Mouse (Mus musculus): ENCODE measurements around the gene 1810043G02Rik. TPM values are rescaled to one million over a fixed set of nuclear protein-coding genes. Genes with fewer than 3 reads are reported as not detected.

Gene 1810043G02Rik
- polyA plus RNA-seq, 1 experiment from 2014 or later = 48.3 TPM

GRCm38 (mm10) chr10:78028129-78028528, 49.8 kb downstream of the 1810043G02Rik start:
- Histone ChIP-seq H3K27ac (no peak overlapping the region), H3K4me1 (no peaks in the 10 kb centered on the region), H3K27me3 (replicated peaks) (no peaks in the 10 kb centered on the region), H3K4me3 (no peak overlapping the region), H3K36me3 (replicated peaks) (no peaks in the 10 kb centered on the region), H3K4me2 (no peak overlapping the region), H3K9me3 (no peaks in the 10 kb centered on the region), H3K9ac (no peak overlapping the region)
- peak; percentile 86 for ATAC-seq (replicated peaks)
- 3% methylated on average over 5 of the region's 5 CpGs for WGBS

- H3K27me3 ChIP-seq (replicated peaks) = no peaks in the 10 kb centered on the region
- H3K9ac ChIP-seq = no peak overlapping the region
- no peak overlapping the region for H3K4me3 ChIP-seq
- H3K27ac ChIP-seq = no peak overlapping the region
- H3K4me1 ChIP-seq = no peaks in the 10 kb centered on the region
- ATAC-seq (replicated peaks) = no peak
- 87% methylated on average over 1 of the region's 1 CpGs for WGBS
- no peaks in the 10 kb centered on the region for H3K36me3 ChIP-seq (replicated peaks)
- H3K9me3 ChIP-seq = no peaks in the 10 kb centered on the region
- H3K4me2 ChIP-seq = no peak overlapping the region
These were observed 50.8 kb downstream of the 1810043G02Rik start for GRCm38 (mm10) chr10:78029080-78029479.

GRCm38 (mm10) chr10:78031987-78032386, 53.7 kb downstream of the 1810043G02Rik start:
- H3K4me1 ChIP-seq = no peaks in the 10 kb centered on the region
- H3K4me2 ChIP-seq = no peak overlapping the region
- no peak overlapping the region for H3K9ac ChIP-seq
- H3K4me3 ChIP-seq = no peak overlapping the region
- no peaks in the 10 kb centered on the region for H3K36me3 ChIP-seq (replicated peaks)
- 74% methylated on average over 2 of the region's 2 CpGs for WGBS
- no peak for ATAC-seq (replicated peaks)
- no peak overlapping the region for H3K27ac ChIP-seq
- no peaks in the 10 kb centered on the region for H3K9me3 ChIP-seq
- H3K27me3 ChIP-seq (replicated peaks) = no peaks in the 10 kb centered on the region

Other genes starting within 250 kb of the 1810043G02Rik start
- not detected in 2 replicates for gene Gm18596, start 235.9 kb upstream of the 1810043G02Rik start, polyA plus RNA-seq (2015; fragmentation: Nextera tagmentation; extraction: Ambion mirVana)
- gene Gm9736, start 227.2 kb upstream of the 1810043G02Rik start, polyA plus RNA-seq (2015; fragmentation: Nextera tagmentation; extraction: Ambion mirVana) = not detected in 2 replicates
- not detected in 2 replicates for gene Gm3233, start 218.8 kb upstream of the 1810043G02Rik start, polyA plus RNA-seq (2015; fragmentation: Nextera tagmentation; extraction: Ambion mirVana)
- gene Gm3238, start 207.2 kb upstream of the 1810043G02Rik start, polyA plus RNA-seq (2015; fragmentation: Nextera tagmentation; extraction: Ambion mirVana) = not detected in 2 replicates
- gene Gm7138, start 201.6 kb upstream of the 1810043G02Rik start, polyA plus RNA-seq (2015; fragmentation: Nextera tagmentation; extraction: Ambion mirVana) = not detected in 2 replicates
- gene Gm3250, start 196.0 kb upstream of the 1810043G02Rik start, polyA plus RNA-seq (2015; fragmentation: Nextera tagmentation; extraction: Ambion mirVana) = not detected in 2 replicates
- not detected in 2 replicates for gene Gm7137, start 190.3 kb upstream of the 1810043G02Rik start, polyA plus RNA-seq (2015; fragmentation: Nextera tagmentation; extraction: Ambion mirVana)
- gene Gm9639, start 183.4 kb upstream of the 1810043G02Rik start, polyA plus RNA-seq (2015; fragmentation: Nextera tagmentation; extraction: Ambion mirVana) = not detected in 2 replicates
- gene Gm19668, start 179.4 kb upstream of the 1810043G02Rik start, polyA plus RNA-seq (2015; fragmentation: Nextera tagmentation; extraction: Ambion mirVana) = not detected in 2 replicates
- gene Gm9507, start 166.7 kb upstream of the 1810043G02Rik start, polyA plus RNA-seq (2015; fragmentation: Nextera tagmentation; extraction: Ambion mirVana) = not detected in 2 replicates
- not detected in 2 replicates for gene Gm2696, start 163.8 kb upstream of the 1810043G02Rik start, polyA plus RNA-seq (2015; fragmentation: Nextera tagmentation; extraction: Ambion mirVana)
- not detected in 2 replicates for gene Krtap10-4, start 151.4 kb upstream of the 1810043G02Rik start, polyA plus RNA-seq (2015; fragmentation: Nextera tagmentation; extraction: Ambion mirVana)
- gene Krtap10-10, start 142.6 kb upstream of the 1810043G02Rik start, polyA plus RNA-seq (2015; fragmentation: Nextera tagmentation; extraction: Ambion mirVana) = not detected in 2 replicates
- not detected in 2 replicates for gene Gm36176, start 131.7 kb upstream of the 1810043G02Rik start, polyA plus RNA-seq (2015; fragmentation: Nextera tagmentation; extraction: Ambion mirVana)
- not detected in 2 replicates for gene Gm10318, start 125.7 kb upstream of the 1810043G02Rik start, polyA plus RNA-seq (2015; fragmentation: Nextera tagmentation; extraction: Ambion mirVana)
- not detected in 2 replicates for gene Gm3285, start 116.5 kb upstream of the 1810043G02Rik start, polyA plus RNA-seq (2015; fragmentation: Nextera tagmentation; extraction: Ambion mirVana)
- gene Lrrc3, start 76.0 kb upstream of the 1810043G02Rik start, polyA plus RNA-seq (2015; fragmentation: Nextera tagmentation; extraction: Ambion mirVana) = 24.2 and 24.3 TPM in 2 replicates
- 3.7 and 6.1 TPM in 2 replicates for gene Trpm2, start 8.0 kb upstream of the 1810043G02Rik start, polyA plus RNA-seq (2015; fragmentation: Nextera tagmentation; extraction: Ambion mirVana)
- 127 and 128 TPM in 2 replicates for gene Pfkl, start 31.6 kb downstream of the 1810043G02Rik start, polyA plus RNA-seq (2015; fragmentation: Nextera tagmentation; extraction: Ambion mirVana)
- gene Dnmt3l, start 63.4 kb downstream of the 1810043G02Rik start, polyA plus RNA-seq (2015; fragmentation: Nextera tagmentation; extraction: Ambion mirVana) = not detected in 2 replicates
- 0.06 and 0.37 TPM in 2 replicates for gene Aire, start 65.1 kb downstream of the 1810043G02Rik start, polyA plus RNA-seq (2015; fragmentation: Nextera tagmentation; extraction: Ambion mirVana)
- 0.48 and 0.84 TPM in 2 replicates for gene Icosl, start 90.8 kb downstream of the 1810043G02Rik start, polyA plus RNA-seq (2015; fragmentation: Nextera tagmentation; extraction: Ambion mirVana)
- 22.8 and 28.7 TPM in 2 replicates for gene D10Jhu81e, start 191.3 kb downstream of the 1810043G02Rik start, polyA plus RNA-seq (2015; fragmentation: Nextera tagmentation; extraction: Ambion mirVana)
- gene Pwp2, start 206.6 kb downstream of the 1810043G02Rik start, polyA plus RNA-seq (2015; fragmentation: Nextera tagmentation; extraction: Ambion mirVana) = 18.1 and 18.4 TPM in 2 replicates